Mouse (Mus musculus) C2C12 (cell line): ENCODE results near the gene Lrrc8b. TPM values are rescaled to one million over a fixed set of nuclear protein-coding genes. Genes with fewer than 3 reads are reported as not detected.

Experiments used
- H3K27me3 ChIP-seq: one replicate; pipeline ENCODE4 v1.6.1; 2011; ENCODE audit not compliant: control insufficient read depth, insufficient read depth, insufficient read length
- H3K36me3 ChIP-seq: one replicate; pipeline ENCODE4 v1.6.1; 2011; ENCODE audit not compliant: control insufficient read depth, insufficient read depth
- H3K4me3 ChIP-seq: one replicate; pipeline ENCODE4 v1.5.1; 2011; ENCODE audit warnings: mild to moderate bottlenecking, control low read depth; ENCODE audit not compliant: poor library complexity, insufficient read depth, severe bottlenecking
- H3K79me2 ChIP-seq: one replicate; pipeline ENCODE4 v1.6.1; 2011; ENCODE audit not compliant: control insufficient read depth, insufficient read depth
- H3K79me3 ChIP-seq: one replicate; pipeline ENCODE4 v1.6.1; 2011; ENCODE audit warnings: low read depth, control low read depth
- H3ac ChIP-seq: one replicate; pipeline ENCODE3; 2011; ENCODE audit warnings: low read depth; ENCODE audit not compliant: control insufficient read depth, insufficient read length
- CEBPB ChIP-seq: IDR thresholded peaks from one replicate; pipeline ENCODE4 v1.6.1; 2011; ENCODE audit warnings: low read depth, mild to moderate bottlenecking, control low read depth, moderate library complexity
- CTCF ChIP-seq: IDR thresholded peaks from one replicate; pipeline ENCODE4 v1.5.1; 2011; ENCODE audit not compliant: control insufficient read depth, insufficient read depth, insufficient read length
- FOSL1 ChIP-seq: IDR thresholded peaks from one replicate; pipeline ENCODE4 v1.8.0; 2011; ENCODE audit warnings: mild to moderate bottlenecking, low read length; ENCODE audit not compliant: poor library complexity, insufficient read depth, severe bottlenecking
- MAX ChIP-seq: IDR thresholded peaks from one replicate; pipeline ENCODE4 v1.6.1; 2011; ENCODE audit warnings: mild to moderate bottlenecking, control low read depth
- MYOD1 ChIP-seq: IDR thresholded peaks from one replicate; pipeline ENCODE4 v1.6.1; 2011; ENCODE audit warnings: low read depth; ENCODE audit not compliant: control insufficient read depth, insufficient read length
- MYOG ChIP-seq: IDR thresholded peaks from one replicate; pipeline ENCODE4 v1.6.1; 2011; ENCODE audit not compliant: control insufficient read depth, insufficient read length; ENCODE audit errors: extremely low read depth
- USF1 ChIP-seq: IDR thresholded peaks from one replicate; pipeline ENCODE4 v1.6.1; 2011; ENCODE audit warnings: low read depth, mild to moderate bottlenecking, control low read depth, moderate library complexity
- polyA plus RNA-seq: library from polyadenylated mRNA; unstranded; fragments of >200 nt; fragmentation: generic; extraction: Trizol; gene quantifications from one replicate; pipeline ENCODE4 v1.2.1, GENCODE M21; 2012; ENCODE audit warnings: missing spikeins

Lrrc8b gene
- polyA plus RNA-seq, 1 experiment: 6.0 TPM

DNA sequence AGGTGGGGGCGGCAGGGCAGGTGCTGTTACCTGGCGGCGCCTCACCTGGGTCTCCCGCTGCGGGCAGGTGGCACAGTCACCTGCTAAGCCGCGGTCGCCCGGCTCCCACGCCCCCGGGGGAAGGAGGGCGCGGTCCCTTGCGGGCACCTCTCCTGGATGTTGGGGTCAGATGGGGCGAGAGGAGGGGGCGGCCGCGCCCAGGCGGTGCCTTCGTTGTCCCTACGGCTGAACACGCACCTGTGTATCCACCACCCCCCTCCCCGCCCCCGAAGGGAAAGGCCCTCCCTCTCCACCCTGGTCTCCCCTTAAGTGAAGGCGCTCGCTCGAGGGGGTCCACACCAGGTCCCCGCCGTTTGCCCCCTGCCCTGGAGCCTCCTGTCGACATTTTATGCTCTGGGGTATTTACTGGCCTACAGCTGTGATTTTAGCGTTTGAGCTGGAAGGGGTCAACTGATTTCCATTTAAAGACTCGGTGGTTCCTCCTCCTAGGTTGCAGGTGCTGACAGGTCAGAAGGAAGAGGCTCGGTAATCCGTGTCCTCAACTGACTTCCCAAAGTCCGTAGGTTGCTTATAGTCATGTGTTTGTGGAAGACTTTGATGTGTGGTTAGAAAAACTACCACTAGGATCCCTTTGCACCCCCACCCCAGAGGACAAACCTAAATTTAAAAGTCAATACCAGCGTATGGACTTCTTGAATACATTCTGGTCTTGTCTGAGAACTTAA, 538 bp downstream of the Lrrc8b start:
- no peaks in the 10 kb centered on the region for H3K79me2 ChIP-seq
- no peaks in the 10 kb centered on the region for H3K79me3 ChIP-seq
- H3ac ChIP-seq: peak overlapping the region; percentile 80
- peak overlapping the region; percentile 66 for H3K4me3 ChIP-seq
- TF ChIP-seq USF1 (no peak), MYOD1 (no peak), MAX (no peak), FOSL1 (no peak), CEBPB (no peak), CTCF (no peak), MYOG (no peak)
- H3K27me3 ChIP-seq: no peaks in the 10 kb centered on the region
- H3K36me3 ChIP-seq: no peaks in the 10 kb centered on the region

DNA sequence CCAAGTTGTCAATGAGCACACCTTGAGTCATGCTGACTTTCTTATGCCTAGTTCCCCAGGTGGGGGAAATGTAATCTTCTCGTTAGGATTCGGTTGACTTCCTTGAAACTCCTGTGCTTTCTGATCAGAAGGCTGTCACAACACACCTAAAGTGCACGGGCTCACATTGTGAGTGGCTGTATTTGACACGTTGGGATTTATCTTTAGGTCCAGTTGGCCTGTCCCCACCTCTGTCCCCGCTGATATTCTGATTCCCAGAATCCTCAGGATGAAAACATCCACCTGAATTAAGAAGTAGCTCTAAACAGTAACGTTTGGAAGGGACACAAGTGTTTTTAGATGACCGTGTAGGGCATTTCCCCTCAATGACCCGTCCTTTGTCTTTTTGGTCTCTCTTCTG, 1.6 kb downstream of the Lrrc8b start:
- Histone ChIP-seq H3K27me3 (no peaks in the 10 kb centered on the region), H3K79me2 (no peaks in the 10 kb centered on the region), H3K4me3 (no peak overlapping the region), H3K79me3 (no peaks in the 10 kb centered on the region), H3K36me3 (no peaks in the 10 kb centered on the region), H3ac (no peak overlapping the region)
- TF ChIP-seq CTCF: no peak
- no peak for TF ChIP-seq MAX
- TF ChIP-seq USF1: no peak
- no peak for TF ChIP-seq MYOG
- TF ChIP-seq MYOD1: no peak
- no peak for TF ChIP-seq FOSL1
- TF ChIP-seq CEBPB: no peak

DNA sequence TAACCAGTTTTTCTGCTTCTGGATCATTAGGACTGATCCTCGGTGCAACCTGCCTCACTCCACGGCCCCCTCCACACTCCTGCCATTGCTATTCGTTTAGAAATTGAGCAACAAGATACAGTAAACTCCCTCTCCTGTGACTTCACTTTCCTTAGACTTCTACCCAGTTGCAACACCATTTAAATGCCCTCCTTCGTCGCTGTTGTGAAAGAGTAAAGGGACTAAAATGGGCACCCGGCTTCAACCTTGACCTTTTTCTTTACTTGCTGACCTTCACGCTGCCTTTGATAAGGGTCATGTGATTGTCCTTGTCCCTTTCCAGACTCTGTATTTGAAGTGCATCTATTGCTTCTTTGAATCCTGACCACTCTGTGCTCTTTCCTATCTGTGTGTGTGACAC, 2.8 kb downstream of the Lrrc8b start:
- Histone ChIP-seq H3K36me3 (no peaks in the 10 kb centered on the region), H3K79me3 (no peaks in the 10 kb centered on the region), H3K27me3 (no peaks in the 10 kb centered on the region), H3K79me2 (no peaks in the 10 kb centered on the region), H3K4me3 (no peak overlapping the region), H3ac (no peak overlapping the region)
- TF ChIP-seq MYOG (no peak), FOSL1 (no peak)

DNA sequence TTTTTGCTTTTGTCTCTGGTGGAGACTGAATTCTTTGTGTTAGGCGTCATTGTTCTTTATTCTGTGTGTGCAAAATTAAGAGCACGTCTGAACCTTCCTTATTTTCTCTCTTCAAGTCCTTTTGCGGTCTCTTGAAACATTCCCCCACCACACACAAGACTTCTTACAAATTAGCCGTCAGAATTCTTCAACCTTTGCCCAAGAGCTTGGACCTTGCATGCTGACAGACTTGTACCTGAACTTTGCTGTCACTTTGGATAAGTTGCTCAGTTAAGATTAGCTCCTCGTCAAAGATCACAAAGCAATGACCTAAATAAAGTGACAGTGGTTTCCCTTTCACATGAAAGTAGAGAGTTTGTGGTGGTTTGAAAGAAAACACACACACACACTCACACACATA, 3.3 kb downstream of the Lrrc8b start:
- H3K27me3 ChIP-seq: no peaks in the 10 kb centered on the region
- H3K36me3 ChIP-seq: no peaks in the 10 kb centered on the region
- no peaks in the 10 kb centered on the region for H3K79me2 ChIP-seq
- no peak for TF ChIP-seq MYOD1
- no peak for TF ChIP-seq MYOG
- TF ChIP-seq USF1: no peak
- TF ChIP-seq FOSL1: no peak
- no peak for TF ChIP-seq CEBPB
- TF ChIP-seq CTCF: no peak
- TF ChIP-seq MAX: no peak
- no peak overlapping the region for H3ac ChIP-seq
- H3K79me3 ChIP-seq: no peaks in the 10 kb centered on the region
- H3K4me3 ChIP-seq: no peak overlapping the region

DNA sequence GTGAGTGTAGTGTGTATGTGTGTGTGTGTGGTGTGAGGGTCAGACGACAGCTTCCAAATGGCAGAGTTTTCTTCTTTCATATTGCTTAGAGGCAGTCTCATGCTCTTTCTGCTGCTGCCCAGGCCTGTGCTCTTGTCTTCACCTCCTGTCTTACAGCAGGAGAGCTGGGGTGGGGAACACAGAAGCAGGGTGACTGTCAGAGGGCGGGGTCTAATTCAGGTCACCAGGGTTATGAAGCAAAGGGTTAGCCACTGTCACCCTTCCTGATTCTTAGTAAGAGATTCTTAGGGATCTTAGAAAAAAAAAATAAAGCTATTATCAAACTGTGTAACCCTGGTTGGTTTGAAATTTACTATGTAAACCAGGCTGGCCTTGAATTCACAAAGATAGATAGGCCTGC, 10.0 kb downstream of the Lrrc8b start:
- H3K79me3 ChIP-seq: peaks cover 2% of the 10 kb centered on the region
- no peaks in the 10 kb centered on the region for H3K27me3 ChIP-seq
- TF ChIP-seq FOSL1 (no peak), MYOG (no peak), MAX (no peak), MYOD1 (no peak), USF1 (no peak), CTCF (no peak), CEBPB (no peak)
- H3ac ChIP-seq: no peak overlapping the region
- H3K79me2 ChIP-seq: peaks cover 6% of the 10 kb centered on the region
- H3K4me3 ChIP-seq: no peak overlapping the region
- no peaks in the 10 kb centered on the region for H3K36me3 ChIP-seq

DNA sequence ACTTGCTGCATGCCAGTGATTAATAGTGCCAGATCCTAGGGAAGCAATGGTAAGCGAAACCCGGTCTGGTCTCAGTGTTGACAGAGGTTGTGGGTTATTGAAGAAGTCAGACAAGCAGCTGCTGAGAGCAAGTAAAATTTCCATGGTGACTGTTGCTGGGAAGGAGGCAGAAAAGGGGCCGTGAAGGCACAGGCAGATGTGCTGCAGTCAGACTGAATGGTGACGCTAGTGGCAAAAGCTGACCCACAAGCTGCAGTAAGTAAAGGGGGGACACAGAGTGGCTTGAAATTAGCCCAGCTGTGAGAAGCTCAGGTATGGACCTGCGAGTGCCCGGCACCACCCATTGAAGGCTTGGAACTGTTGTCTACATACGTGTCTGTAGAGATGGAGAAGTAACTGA, 11.8 kb downstream of the Lrrc8b start:
- peaks cover 6% of the 10 kb centered on the region for H3K79me2 ChIP-seq
- no peaks in the 10 kb centered on the region for H3K27me3 ChIP-seq
- H3K79me3 ChIP-seq: peaks cover 2% of the 10 kb centered on the region
- TF ChIP-seq FOSL1 (no peak), CTCF (no peak), MYOD1 (no peak), CEBPB (no peak), USF1 (no peak), MAX (no peak), MYOG (no peak)
- H3ac ChIP-seq: no peak overlapping the region
- H3K36me3 ChIP-seq: no peaks in the 10 kb centered on the region
- H3K4me3 ChIP-seq: no peak overlapping the region
